Mouse (Mus musculus): Measurements from ENCODE around the gene Atrnl1. TPM values are rescaled to one million over a fixed set of nuclear protein-coding genes. Genes with fewer than 3 reads are reported as not detected.

Gene Atrnl1
- polyA plus RNA-seq, 1 experiment from 2014 or later, result 2.6 TPM

DNA sequence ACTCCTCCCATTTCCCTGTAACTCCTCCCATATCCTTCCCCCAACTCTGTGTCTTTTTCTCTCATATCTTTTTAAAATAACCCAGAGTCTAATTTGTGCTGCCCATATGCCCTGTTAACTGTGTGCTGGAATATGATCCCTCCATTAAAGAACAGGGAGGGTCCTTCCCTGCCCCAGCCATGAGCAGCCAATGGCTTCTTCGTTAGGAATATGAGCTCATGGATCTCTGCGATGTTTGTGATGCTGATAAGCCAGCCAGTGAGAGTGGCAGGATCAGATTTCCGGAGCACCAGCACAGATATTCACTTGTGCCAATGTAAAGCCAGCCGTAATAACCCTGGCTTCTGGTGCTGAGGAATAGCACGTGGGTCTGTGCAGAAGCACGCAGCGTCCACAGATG is 477.6 kb downstream of the Atrnl1 start:
- H3K27ac ChIP-seq (ENCODE audit: low read length), result no peak overlapping the region
- no peaks in the 10 kb centered on the region for H3K27me3 ChIP-seq (ENCODE audit: control insufficient read depth, insufficient read depth, low read length)
- no peak for ATAC-seq (replicated peaks; ENCODE audit: extremely low read depth, insufficient read depth, low FRiP score)
- no peaks in the 10 kb centered on the region for H3K9me3 ChIP-seq (replicated peaks; ENCODE audit: control insufficient read depth, low read length)
- 47% methylated on average over 7 of the region's 7 CpGs for WGBS
- no peak overlapping the region for H3K4me3 ChIP-seq (ENCODE audit: low read length)
- no peak overlapping the region for H3K9ac ChIP-seq (ENCODE audit: low read length)
- H3K36me3 ChIP-seq (ENCODE audit: control insufficient read depth, insufficient read depth), result no peaks in the 10 kb centered on the region
- H3K4me1 ChIP-seq (ENCODE audit: control insufficient read depth, insufficient read depth, low read length), result no peaks in the 10 kb centered on the region
- H3K4me2 ChIP-seq (ENCODE audit: low read depth, low read length), result no peak overlapping the region

DNA sequence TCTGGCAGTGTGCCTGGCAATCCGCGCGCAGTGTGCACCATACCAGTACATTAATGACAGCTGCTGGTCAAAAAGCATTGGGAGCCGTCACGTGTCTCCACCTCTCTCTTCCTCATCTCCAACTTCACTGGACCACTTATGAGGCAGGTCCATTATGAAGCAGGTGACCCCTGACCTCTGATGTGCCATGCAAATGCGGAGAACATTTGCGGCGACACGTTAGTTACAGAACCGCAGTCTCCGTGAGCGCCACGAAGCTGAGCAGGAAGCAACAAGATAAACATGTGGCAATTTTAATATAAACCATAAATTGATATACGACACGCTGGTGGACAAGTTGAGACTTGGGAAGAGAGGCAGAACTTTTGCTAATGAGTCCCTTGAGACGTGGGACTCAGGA is 481.1 kb downstream of the Atrnl1 start:
- Histone ChIP-seq H3K9ac (ENCODE audit: low read length) (no peak overlapping the region), H3K4me3 (ENCODE audit: low read length) (no peak overlapping the region), H3K27me3 (ENCODE audit: control insufficient read depth, insufficient read depth, low read length) (no peaks in the 10 kb centered on the region), H3K9me3 (replicated peaks; ENCODE audit: control insufficient read depth, low read length) (no peaks in the 10 kb centered on the region), H3K4me1 (ENCODE audit: control insufficient read depth, insufficient read depth, low read length) (no peaks in the 10 kb centered on the region; the same call in 1 of the 2 replicates), H3K27ac (ENCODE audit: low read length) (no peak overlapping the region), H3K4me2 (ENCODE audit: low read depth, low read length) (no peak overlapping the region), H3K36me3 (ENCODE audit: control insufficient read depth, insufficient read depth) (no peaks in the 10 kb centered on the region)
- 91% methylated on average over 16 of the region's 16 CpGs for WGBS
- ATAC-seq (replicated peaks; ENCODE audit: extremely low read depth, insufficient read depth, low FRiP score), result no peak

DNA sequence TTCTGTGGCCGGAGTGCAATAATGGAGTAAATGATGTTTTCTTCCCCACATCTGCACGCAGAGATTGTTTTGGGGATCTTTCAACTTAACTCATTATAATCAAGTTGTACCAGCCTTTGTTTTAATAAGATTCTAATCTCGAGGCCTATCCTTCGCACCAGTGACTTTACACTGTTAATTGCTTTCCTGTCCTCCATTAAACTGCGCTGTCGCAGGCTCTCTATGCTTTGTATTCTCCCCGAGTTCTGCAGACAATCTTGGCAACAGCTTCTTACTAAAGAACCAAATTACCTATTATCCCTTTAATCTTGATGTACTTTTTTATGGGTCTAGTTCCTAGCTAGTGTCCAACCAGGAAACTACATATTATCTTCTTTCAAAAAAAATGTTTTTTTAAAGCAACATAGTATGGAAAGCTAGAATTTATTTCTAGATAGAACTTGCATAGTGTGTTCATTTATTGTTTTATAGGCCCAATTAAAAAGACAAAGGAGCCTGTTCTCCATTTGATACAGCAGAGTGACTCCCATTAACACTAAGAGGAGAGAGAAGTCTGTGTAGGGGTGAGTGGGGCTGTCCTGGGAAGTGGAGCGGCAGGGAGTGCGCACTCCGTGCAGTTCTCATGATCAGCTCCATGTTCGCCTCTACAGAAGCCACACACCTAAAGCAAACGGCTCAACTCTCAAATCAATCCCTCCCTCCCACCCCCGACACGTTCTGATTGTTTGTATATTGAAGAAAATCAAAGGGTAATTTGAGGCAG is 484.1 kb downstream of the Atrnl1 start:
- Histone ChIP-seq H3K4me2 (ENCODE audit: low read depth, low read length) (no peak overlapping the region), H3K9me3 (replicated peaks; ENCODE audit: control insufficient read depth, low read length) (0 out of 2 replicates have a peak, but pooled peaks cover 3% of the 10 kb centered on the region), H3K4me3 (ENCODE audit: low read length) (no peak overlapping the region), H3K27ac (ENCODE audit: low read length) (no peak overlapping the region), H3K9ac (ENCODE audit: low read length) (no peak overlapping the region), H3K27me3 (ENCODE audit: control insufficient read depth, insufficient read depth, low read length) (no peaks in the 10 kb centered on the region), H3K4me1 (ENCODE audit: control insufficient read depth, insufficient read depth, low read length) (no peaks in the 10 kb centered on the region; the same call in 1 of the 2 replicates), H3K36me3 (ENCODE audit: control insufficient read depth, insufficient read depth) (no peaks in the 10 kb centered on the region)
- WGBS, result 77% methylated on average over 14 of the region's 14 CpGs
- ATAC-seq (replicated peaks; ENCODE audit: extremely low read depth, insufficient read depth, low FRiP score), result no peak

DNA sequence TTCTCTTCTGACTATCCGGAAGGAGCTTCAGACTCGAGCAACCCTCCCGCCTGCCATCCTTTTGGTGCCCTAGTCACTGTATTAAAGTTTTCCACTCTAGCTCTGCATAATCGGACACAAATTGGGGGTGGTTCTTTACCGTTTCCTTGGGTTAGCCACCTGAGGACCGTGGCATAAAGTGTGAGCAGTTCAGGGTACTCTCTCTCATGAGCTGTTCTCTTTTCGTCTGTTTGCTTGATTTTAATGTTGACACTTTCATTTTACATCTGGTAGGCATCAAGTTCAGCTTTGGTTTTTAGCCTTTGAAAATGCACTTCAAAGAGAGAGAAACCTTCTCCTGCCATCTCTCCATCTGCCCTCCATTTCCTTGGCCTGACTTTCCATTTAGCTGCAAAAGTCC is 484.9 kb downstream of the Atrnl1 start:
- WGBS, result 73% methylated on average over 7 of the region's 7 CpGs
- Histone ChIP-seq H3K4me3 (ENCODE audit: low read length) (no peak overlapping the region), H3K4me2 (ENCODE audit: low read depth, low read length) (no peak overlapping the region), H3K27me3 (ENCODE audit: control insufficient read depth, insufficient read depth, low read length) (no peaks in the 10 kb centered on the region), H3K27ac (ENCODE audit: low read length) (no peak overlapping the region), H3K9ac (ENCODE audit: low read length) (no peak overlapping the region), H3K9me3 (replicated peaks; ENCODE audit: control insufficient read depth, low read length) (0 out of 2 replicates have a peak, but pooled peaks cover 6% of the 10 kb centered on the region), H3K4me1 (ENCODE audit: control insufficient read depth, insufficient read depth, low read length) (no peaks in the 10 kb centered on the region; the same call in 1 of the 2 replicates), H3K36me3 (ENCODE audit: control insufficient read depth, insufficient read depth) (no peaks in the 10 kb centered on the region)
- no peak for ATAC-seq (replicated peaks; ENCODE audit: extremely low read depth, insufficient read depth, low FRiP score)

DNA sequence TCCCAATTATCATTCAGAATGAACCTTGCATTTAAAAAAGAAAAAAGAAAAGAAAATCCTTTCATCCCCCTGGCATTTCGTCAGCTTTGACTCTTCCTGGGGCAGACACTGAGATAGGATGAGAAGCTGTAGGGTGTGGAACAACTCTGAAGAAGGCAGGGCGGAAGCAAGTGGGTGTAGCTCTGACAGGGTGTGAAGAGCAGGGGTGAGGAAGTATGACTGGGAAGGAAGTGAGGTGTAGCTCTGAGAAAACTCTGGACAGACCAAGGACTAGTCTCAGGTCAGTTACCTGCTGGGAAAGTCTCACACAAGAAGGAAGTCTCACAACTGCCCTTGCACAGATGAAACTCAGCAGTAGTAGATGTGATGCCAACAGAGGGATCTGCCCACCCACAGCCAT is 486.4 kb downstream of the Atrnl1 start:
- Histone ChIP-seq H3K4me3 (ENCODE audit: low read length) (no peak overlapping the region), H3K9ac (ENCODE audit: low read length) (no peak overlapping the region), H3K27me3 (ENCODE audit: control insufficient read depth, insufficient read depth, low read length) (no peaks in the 10 kb centered on the region), H3K36me3 (ENCODE audit: control insufficient read depth, insufficient read depth) (no peaks in the 10 kb centered on the region), H3K4me2 (ENCODE audit: low read depth, low read length) (no peak overlapping the region), H3K4me1 (ENCODE audit: control insufficient read depth, insufficient read depth, low read length) (no peaks in the 10 kb centered on the region; the same call in 1 of the 2 replicates), H3K9me3 (replicated peaks; ENCODE audit: control insufficient read depth, low read length) (0 out of 2 replicates have a peak, but pooled peaks cover 6% of the 10 kb centered on the region), H3K27ac (ENCODE audit: low read length) (no peak overlapping the region)
- WGBS, result 88% methylated on average over 2 of the region's 2 CpGs
- no peak for ATAC-seq (replicated peaks; ENCODE audit: extremely low read depth, insufficient read depth, low FRiP score)

DNA sequence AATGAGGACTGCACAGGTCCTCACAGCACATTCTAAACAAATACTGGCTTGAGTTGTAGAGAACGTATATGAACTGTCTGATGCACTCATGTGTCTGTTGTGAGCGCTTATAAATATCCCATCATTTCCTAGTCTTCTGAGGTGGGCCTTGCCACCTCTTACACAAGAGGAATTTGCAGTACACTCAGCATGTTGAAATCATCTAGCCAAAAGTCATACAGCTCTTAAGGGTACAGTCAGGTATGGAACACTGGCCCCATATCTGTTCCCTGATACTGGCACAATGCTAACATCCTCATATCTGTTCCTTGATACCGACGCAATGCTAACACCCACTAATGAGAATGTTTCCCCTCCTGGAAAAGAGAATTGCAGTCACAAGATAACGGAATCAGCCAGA is 488.7 kb downstream of the Atrnl1 start:
- Histone ChIP-seq H3K27me3 (ENCODE audit: control insufficient read depth, insufficient read depth, low read length) (no peaks in the 10 kb centered on the region), H3K4me3 (ENCODE audit: low read length) (no peak overlapping the region), H3K4me2 (ENCODE audit: low read depth, low read length) (no peak overlapping the region), H3K9ac (ENCODE audit: low read length) (no peak overlapping the region), H3K4me1 (ENCODE audit: control insufficient read depth, insufficient read depth, low read length) (no peaks in the 10 kb centered on the region; the same call in 1 of the 2 replicates), H3K27ac (ENCODE audit: low read length) (no peak overlapping the region), H3K9me3 (replicated peaks; ENCODE audit: control insufficient read depth, low read length) (0 out of 2 replicates have a peak, but pooled peaks cover 6% of the 10 kb centered on the region), H3K36me3 (ENCODE audit: control insufficient read depth, insufficient read depth) (no peaks in the 10 kb centered on the region)
- 73% methylated on average over 5 of the region's 5 CpGs for WGBS
- no peak for ATAC-seq (replicated peaks; ENCODE audit: extremely low read depth, insufficient read depth, low FRiP score)

DNA sequence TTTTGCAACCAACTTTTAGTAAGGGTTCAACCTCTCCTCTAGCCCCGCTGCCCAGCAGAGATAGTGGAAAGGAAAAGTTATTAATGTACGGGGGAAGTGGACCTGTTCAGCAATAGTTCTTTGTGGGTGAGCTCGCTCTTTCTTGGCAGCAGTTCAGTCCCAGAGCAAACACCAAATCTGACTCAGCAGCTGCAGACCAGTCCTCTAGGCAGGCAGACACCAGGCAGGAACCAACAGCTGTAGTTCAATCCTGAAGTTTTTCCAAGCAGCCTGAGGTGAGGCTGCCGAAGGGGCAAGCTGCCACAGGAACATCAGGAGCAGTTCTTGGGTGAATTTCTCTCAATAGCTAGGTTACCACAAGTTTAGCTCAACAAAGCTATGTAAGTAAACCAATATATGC is 489.5 kb downstream of the Atrnl1 start:
- no peak overlapping the region for H3K4me2 ChIP-seq (ENCODE audit: low read depth, low read length)
- H3K36me3 ChIP-seq (ENCODE audit: control insufficient read depth, insufficient read depth), result no peaks in the 10 kb centered on the region
- WGBS, result 55% methylated on average over 4 of the region's 4 CpGs
- no peak overlapping the region for H3K27ac ChIP-seq (ENCODE audit: low read length)
- H3K9me3 ChIP-seq (replicated peaks; ENCODE audit: control insufficient read depth, low read length), result 0 out of 2 replicates have a peak, but pooled peaks cover 6% of the 10 kb centered on the region
- no peaks in the 10 kb centered on the region for H3K4me1 ChIP-seq (ENCODE audit: control insufficient read depth, insufficient read depth, low read length)
- no peak overlapping the region for H3K9ac ChIP-seq (ENCODE audit: low read length)
- no peak for ATAC-seq (replicated peaks; ENCODE audit: extremely low read depth, insufficient read depth, low FRiP score)
- no peaks in the 10 kb centered on the region for H3K27me3 ChIP-seq (ENCODE audit: control insufficient read depth, insufficient read depth, low read length)
- H3K4me3 ChIP-seq (ENCODE audit: low read length), result no peak overlapping the region

DNA sequence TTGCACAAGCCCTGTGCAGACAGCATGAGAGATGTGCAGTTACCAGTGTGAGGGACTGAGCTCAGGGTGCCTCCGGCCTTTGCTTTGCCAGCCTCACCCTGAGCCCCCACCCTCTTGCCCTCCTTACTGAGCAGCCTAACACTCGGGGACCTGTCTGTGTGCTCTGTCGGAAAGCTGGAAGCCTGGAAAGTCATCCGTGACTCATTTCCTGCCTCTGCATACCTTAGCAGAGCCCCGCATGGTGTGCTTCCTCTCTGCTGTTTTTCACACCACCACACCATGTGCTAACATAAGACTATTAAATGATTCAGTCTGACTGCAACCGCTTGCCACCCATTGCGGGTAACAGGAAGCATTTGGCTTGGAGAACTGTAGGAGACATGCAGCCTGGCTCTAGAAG is 493.7 kb downstream of the Atrnl1 start:
- Histone ChIP-seq H3K27me3 (ENCODE audit: control insufficient read depth, insufficient read depth, low read length) (no peaks in the 10 kb centered on the region), H3K36me3 (ENCODE audit: control insufficient read depth, insufficient read depth) (no peaks in the 10 kb centered on the region), H3K9ac (ENCODE audit: low read length) (no peak overlapping the region), H3K4me3 (ENCODE audit: low read length) (no peak overlapping the region), H3K27ac (ENCODE audit: low read length) (no peak overlapping the region), H3K4me1 (ENCODE audit: control insufficient read depth, insufficient read depth, low read length) (no peaks in the 10 kb centered on the region), H3K4me2 (ENCODE audit: low read depth, low read length) (no peak overlapping the region), H3K9me3 (replicated peaks; ENCODE audit: control insufficient read depth, low read length) (0 out of 2 replicates have a peak, but pooled peaks cover 3% of the 10 kb centered on the region)
- 49% methylated on average over 7 of the region's 7 CpGs for WGBS
- peak; percentile 65; the same call in 1 of the 2 replicates for ATAC-seq (replicated peaks; ENCODE audit: extremely low read depth, insufficient read depth, low FRiP score)

DNA sequence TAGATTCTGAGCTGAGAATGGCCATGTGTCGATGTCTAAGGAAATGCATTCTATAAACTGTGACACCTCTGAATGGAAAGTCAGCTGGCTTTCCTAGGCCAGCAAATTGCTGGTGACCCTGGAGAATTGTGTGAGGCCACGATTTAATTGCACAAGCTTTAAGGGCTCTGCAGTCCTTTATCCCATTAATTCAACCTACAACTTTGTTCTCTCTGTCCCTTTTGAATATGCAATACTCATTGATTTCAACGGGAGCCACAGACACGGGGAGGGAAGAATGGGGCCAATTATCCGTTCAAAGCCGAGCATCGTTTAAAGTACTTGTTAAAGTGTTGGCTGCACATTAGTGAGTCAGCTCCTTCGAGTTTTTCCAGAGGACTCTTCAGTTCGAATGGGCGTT is 496.8 kb downstream of the Atrnl1 start:
- H3K36me3 ChIP-seq (ENCODE audit: control insufficient read depth, insufficient read depth), result no peaks in the 10 kb centered on the region
- H3K9ac ChIP-seq (ENCODE audit: low read length), result no peak overlapping the region
- H3K9me3 ChIP-seq (replicated peaks; ENCODE audit: control insufficient read depth, low read length), result no peaks in the 10 kb centered on the region
- no peak overlapping the region for H3K4me2 ChIP-seq (ENCODE audit: low read depth, low read length)
- H3K4me1 ChIP-seq (ENCODE audit: control insufficient read depth, insufficient read depth, low read length), result no peaks in the 10 kb centered on the region
- no peak overlapping the region for H3K27ac ChIP-seq (ENCODE audit: low read length)
- H3K27me3 ChIP-seq (ENCODE audit: control insufficient read depth, insufficient read depth, low read length), result no peaks in the 10 kb centered on the region
- no peak overlapping the region for H3K4me3 ChIP-seq (ENCODE audit: low read length)
- ATAC-seq (replicated peaks; ENCODE audit: extremely low read depth, insufficient read depth, low FRiP score), result no peak
- WGBS, result 84% methylated on average over 10 of the region's 10 CpGs
